Mouse (Mus musculus) hindbrain, embryonic 14.5 days (tissue): Measurements from ENCODE around the gene Igbp1. TPM values are rescaled to one million over a fixed set of nuclear protein-coding genes. Genes with fewer than 3 reads are reported as not detected.

ENCODE experiments used
- polyA plus RNA-seq: library from polyadenylated mRNA; unstranded; fragments of >200 nt; fragmentation: Nextera tagmentation; extraction: Ambion mirVana; gene quantifications from 2 replicates; pipeline ENCODE4 v1.2.1, GENCODE M21; 2014

Gene Igbp1
- polyA plus RNA-seq, 1 experiment from 2014 or later: 27.2 TPM

Other genes with a start within 250 kb of the Igbp1 start
- gene Otud6a, start 65.3 kb upstream of the Igbp1 start, polyA plus RNA-seq: not detected in 2 replicates
- gene Awat2, start 51.6 kb upstream of the Igbp1 start, polyA plus RNA-seq: 0.39 TPM in 1 of 2 replicates, not detected in the other
- not detected in 2 replicates for gene Dgat2l6, start 30.5 kb downstream of the Igbp1 start, polyA plus RNA-seq
- not detected in 2 replicates for gene Awat1, start 78.0 kb downstream of the Igbp1 start, polyA plus RNA-seq
- not detected in 2 replicates for gene P2ry4, start 100.6 kb downstream of the Igbp1 start, polyA plus RNA-seq
- gene Arr3, start 111.2 kb downstream of the Igbp1 start, polyA plus RNA-seq: not detected in 2 replicates
- 4.8 and 6.0 TPM in 2 replicates for gene Kif4, start 131.4 kb downstream of the Igbp1 start, polyA plus RNA-seq
- 90.9 and 102 TPM in 2 replicates for gene Pdzd11, start 132.3 kb downstream of the Igbp1 start, polyA plus RNA-seq
- gene Gdpd2, start 235.6 kb downstream of the Igbp1 start, polyA plus RNA-seq: 36.2 and 38.7 TPM in 2 replicates